Mouse (Mus musculus) lung, adult 18-20 months (tissue): ENCODE results near the gene Csk.
A peak's percentile ranks its signal among the peaks of the same experiment; 100 is the strongest.

Experiments used
- DNase-seq, 2 experiments: peaks; one replicate each; pipeline ENCODE4 v3.0.0; 2022; ENCODE audit warnings: mixed read lengths in 2 of 2

The Csk gene

DNA sequence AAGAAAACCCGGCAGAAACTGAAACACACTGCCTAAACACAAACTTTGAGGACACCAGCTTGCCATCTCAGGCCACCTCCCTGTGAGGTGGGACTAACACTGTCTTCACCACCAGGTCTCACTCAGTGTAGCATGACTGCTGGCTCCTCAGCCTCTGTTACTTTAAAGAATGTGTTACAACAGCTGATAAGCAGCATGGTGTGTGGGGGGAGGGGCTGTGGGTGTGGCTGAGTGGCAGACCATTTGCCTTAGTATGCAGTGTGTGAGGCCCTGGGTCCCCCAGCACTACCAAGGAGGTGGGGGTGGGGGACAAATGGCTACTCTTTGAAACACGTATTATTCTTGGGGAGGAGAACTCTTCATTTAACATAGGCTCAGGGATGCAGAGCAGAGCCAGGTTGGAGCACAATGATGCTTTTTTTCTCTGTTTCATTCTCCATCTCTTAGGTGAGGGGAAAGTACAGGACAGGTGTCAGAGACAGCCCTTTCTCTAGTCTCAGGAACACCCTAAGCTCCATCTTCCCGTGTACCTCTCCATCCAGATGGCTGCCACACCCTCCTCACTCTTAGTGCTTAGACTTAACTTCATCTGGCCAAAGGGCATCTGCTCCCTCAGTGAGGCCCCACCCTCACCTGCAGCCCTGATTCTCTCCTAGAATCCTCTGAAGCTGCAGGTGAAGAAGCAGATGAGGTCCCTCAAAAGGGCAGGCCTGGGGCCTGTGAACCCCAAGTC lies 52.6 kb downstream of the Csk start:
- no peak for DNase-seq

- no peak for DNase-seq
Observed at GRCm38 (mm10) chr9:57598851-57599563, 54.4 kb downstream of the Csk start.

DNA sequence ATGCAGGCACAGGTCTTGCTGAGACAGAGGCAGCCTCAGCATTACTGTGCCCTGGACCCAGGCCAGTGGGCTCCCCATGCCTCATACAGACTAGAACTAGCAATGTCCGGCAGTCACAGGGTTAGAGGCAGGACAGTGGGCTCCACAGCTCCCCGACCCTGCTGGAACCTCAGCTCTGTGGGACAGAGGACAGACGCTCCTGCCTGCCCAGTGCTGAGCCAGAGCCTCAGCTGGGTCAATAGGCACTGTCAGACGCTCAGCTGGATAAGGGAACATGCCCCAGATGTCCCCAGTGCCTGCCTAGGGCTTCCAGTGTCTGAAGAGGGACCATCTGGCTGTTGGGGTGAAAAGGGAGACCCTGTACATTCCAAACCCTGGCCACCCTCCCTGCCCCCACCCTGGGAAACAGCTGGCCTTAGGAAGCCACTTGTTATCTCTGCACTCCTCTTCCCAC lies 55.5 kb downstream of the Csk start:
- no peak for DNase-seq

- DNase-seq, result no peak
Observed at GRCm38 (mm10) chr9:57597265-57597664, 56.2 kb downstream of the Csk start.

DNA sequence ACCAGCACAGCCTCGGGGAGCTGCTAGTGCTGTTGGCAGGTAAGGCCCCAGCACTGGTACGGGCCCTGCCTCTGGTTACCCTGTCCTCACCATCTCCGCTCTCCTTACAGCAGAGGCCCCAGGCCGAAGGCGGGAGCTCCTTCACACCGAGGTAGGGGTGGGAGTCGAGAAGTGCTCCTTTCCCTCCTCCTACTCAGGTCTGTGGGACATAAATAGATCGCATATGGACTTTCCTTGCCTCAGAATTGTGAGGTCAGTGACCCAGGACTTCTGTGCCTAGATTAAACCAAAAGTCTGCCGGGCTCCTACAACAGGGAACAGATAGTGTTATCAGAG lies 59.3 kb downstream of the Csk start:
- DNase-seq, result no peak

- DNase-seq, result no peak
Observed at GRCm38 (mm10) chr9:57593454-57594173, 59.8 kb downstream of the Csk start.

GRCm38 (mm10) chr9:57590726-57591125 lies 62.7 kb downstream of the Csk start:
- DNase-seq, result no peak

- peak; percentile 87 to 90 for DNase-seq
Observed at GRCm38 (mm10) chr9:57589224-57590126, 64.0 kb downstream of the Csk start, which contains the start of gene Ulk3. Ulk3 (plus strand) TSS chr9:57589452.

- DNase-seq, result no peak
Observed at GRCm38 (mm10) chr9:57584991-57585390, 68.4 kb downstream of the Csk start.

- peak; percentile 25 to 36 for DNase-seq
Observed at GRCm38 (mm10) chr9:57577144-57577849, 76.1 kb downstream of the Csk start.
